Mouse (Mus musculus): ENCODE data around the gene St6galnac3.
A peak's percentile ranks its signal among the peaks of the same experiment; 100 is the strongest.

Gene St6galnac3

DNA sequence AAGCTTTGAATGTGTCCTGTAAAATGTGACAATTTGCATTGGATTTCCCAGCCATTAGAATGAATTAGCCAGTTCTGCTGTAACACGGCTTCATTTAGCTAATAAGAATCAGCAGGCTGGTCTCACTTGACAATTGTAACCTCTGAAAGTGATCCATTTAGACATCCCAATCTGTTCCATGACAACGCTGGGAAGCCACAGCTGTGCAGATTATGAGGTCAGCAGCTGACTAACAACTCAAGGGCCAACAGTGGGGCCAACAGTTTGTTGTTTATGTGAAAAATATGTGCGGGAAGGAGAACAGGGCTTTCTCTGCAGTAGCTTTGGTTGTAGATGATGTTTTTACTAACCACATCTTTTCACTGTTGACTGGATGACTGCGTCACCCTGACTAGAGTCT is 308.6 kb downstream of the St6galnac3 start:
- no peak for DNase-seq (ENCODE audit: low read depth, low spot score)

DNA sequence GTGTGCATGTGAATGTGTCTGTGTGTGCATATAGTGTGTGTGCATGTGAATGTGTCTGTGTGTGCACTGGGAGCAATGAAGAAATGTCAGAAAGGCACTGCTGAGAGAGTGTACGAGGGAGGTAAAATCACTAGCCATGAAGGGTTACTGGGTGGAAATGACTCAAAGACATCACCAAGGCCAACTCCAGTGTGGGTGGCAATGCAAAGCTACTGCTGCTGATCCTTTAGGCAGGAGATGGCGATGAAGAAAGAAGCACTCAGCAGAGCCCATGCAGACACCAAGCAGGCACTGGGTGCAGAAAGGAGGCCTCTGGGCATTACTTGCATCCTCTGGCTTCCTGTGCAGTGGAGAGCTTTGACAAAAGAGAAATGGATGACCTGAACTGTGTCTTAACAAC is 310.8 kb downstream of the St6galnac3 start:
- no peak for DNase-seq (ENCODE audit: low read depth, low spot score)

DNA sequence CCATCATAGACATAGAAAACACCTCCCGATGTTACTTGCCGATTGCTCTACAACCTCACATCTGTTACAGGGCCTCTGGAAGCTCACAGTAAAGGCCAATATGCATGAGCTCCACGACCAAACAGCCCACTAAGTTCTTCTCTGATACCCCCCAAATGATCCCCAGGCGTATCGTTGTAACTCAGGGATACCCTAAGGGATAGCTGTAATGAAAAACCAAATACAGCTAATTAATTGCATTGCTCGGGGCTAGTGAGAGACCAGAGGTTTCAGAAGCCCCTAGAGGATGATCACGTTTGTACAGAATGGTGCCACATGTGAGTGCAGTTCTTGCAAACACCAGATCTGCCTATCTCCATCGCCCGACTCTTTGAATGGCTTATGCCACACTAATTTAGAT is 315.7 kb downstream of the St6galnac3 start:
- no peak for DNase-seq (ENCODE audit: low read depth, low spot score)

DNA sequence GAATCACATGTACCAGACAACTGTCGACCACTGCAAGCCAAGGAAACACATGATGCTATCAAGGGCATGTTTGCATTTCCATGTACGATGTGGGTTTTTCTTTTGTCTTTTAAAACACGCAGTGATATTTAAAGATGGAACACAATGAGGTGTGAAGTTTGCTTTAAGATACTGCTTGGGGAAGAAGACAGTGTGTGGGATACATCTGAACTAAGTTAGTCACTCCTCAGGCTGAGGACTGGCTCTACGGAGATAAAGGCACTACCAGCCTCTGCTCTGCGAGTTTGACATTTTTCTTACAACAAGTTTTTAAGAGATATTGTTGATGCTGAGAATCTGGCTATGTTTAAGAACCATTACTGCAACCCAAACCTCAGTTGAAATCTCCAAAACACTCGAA is 316.6 kb downstream of the St6galnac3 start:
- DNase-seq (ENCODE audit: low read depth, low spot score): no peak

DNA sequence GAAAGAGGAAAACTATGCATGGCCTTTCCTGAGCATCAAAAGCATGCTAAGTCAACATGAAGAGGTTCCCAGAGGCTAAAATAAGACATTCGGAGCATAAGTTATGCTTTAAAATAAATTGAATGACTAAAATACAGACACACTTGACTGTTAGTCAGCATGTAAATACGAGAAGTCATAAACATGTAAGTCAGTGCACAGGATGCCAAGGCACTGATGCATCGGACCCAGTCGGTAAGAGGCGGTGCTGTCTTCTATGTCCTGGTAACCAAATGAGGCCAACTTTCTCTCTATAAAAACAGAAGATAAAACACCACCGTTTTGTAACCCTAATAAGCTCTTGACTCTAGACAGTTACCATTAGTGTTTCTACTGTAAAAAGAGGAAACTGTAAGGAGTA is 317.3 kb downstream of the St6galnac3 start:
- no peak for DNase-seq (ENCODE audit: low read depth, low spot score)

DNA sequence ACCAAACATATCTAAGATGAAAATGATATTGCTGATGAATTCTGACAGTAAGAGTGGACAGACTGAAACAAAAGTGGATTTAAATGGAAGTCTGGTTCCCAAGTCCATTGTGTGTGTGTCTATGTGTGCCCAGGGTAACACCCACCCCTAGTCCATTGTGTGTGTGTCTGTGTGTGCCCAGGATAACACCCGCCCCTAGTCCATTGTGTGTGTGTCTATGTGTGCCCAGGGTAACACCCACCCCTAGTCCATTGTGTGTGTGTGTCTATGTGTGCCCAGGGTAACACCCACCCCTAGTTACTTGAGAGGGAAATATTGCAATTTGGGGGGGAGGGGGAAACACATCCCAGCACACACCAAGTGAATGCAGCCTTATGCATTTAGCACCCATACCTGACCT is 318.1 kb downstream of the St6galnac3 start:
- DNase-seq (ENCODE audit: low read depth, low spot score): no peak

DNA sequence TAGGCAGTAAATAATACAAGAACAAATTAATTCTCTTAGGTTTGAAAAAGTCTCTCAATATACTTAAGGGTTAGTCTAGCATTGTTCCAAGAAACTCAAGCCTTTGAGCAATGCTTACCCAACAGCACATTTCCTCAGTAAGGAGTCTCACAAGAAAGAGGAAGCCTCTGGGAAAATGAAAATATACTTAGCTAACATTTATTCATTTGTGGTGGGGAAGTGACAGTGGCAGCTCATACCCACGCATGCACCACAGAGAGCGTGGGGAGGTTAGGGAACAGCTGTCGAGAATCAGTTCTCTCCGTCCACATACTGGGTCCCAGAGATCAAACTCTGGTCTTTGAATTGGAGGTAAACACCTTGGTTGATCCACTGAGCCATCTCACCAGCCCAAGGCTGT is 318.8 kb downstream of the St6galnac3 start:
- no peak for DNase-seq (ENCODE audit: low read depth, low spot score)

DNA sequence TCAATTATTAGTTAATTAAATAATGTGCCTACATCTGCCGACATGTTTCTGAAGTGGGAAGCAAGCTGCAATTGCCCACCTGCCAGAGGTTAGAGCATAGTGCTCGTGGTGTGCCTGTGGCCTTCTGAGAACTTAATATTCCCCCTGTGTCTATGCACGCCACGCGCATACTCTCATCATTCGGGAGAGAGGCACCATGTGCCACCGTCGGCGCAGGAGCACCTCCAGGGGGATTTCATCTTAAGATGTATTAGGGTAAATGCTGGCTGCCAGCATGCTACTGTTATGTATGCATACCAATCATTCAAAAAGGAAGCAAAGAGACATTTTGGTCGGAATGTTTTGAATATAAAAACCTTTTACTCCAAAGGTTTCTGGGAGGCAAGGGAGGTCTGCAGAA is 319.3 kb downstream of the St6galnac3 start:
- no peak for DNase-seq (ENCODE audit: low read depth, low spot score)

DNA sequence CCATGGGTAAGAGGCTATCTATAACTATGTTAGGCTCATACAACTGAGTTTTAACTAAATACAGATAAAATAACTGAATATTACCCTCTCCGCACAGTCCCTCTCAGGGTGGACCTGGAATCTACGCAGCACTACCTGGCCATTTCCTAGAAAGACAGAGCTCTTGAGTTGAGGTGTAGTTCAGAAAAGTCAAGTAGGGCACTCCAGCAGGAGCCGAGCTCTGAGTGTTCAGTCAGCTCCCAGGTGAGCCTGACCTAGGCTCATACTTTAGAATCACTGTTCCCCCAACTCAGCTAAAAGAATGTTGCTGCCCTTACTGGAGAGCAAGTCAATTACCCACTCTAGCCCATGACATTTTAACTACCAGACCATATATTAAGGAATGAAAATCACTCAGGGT is 324.7 kb downstream of the St6galnac3 start:
- no peak for DNase-seq (ENCODE audit: low read depth, low spot score)

DNA sequence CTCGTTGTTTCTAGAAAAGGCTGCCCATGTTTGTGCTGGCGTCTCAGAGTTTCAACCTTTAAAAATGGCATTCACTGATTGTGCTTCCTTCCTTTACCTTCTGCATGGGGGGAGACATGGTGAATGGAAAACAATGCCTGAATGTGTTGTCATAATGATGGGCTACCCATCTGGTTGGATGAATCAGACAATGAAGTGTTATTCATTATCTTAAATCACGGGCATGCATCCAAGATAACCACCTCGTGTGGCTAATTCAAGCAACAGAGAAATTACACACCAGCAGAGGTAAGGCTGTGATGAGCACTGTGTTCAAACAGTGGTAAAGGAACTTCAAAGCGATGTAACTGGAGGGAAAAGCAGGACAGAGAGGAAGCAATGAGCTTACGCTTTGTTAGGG is 325.4 kb downstream of the St6galnac3 start:
- no peak for DNase-seq (ENCODE audit: low read depth, low spot score)

DNA sequence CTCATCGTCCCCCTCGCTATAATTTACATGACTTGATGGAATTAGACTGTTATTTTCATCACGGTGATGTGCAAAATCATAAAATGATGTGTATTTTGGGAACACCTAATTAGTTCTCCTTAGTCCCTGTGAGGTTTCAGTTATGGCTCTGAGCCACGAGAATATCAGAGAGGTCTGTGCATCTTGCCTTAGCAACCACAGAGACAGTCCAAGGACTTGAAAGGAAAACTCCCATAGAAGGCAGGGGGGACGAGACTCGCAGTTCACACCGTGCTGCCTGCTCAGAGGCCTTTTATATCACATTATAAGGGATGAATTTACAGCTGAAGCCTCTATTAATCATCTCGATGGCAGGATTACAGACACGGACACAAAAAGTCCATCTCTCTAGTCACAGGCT is 327.2 kb downstream of the St6galnac3 start:
- no peak for DNase-seq (ENCODE audit: low read depth, low spot score)

DNA sequence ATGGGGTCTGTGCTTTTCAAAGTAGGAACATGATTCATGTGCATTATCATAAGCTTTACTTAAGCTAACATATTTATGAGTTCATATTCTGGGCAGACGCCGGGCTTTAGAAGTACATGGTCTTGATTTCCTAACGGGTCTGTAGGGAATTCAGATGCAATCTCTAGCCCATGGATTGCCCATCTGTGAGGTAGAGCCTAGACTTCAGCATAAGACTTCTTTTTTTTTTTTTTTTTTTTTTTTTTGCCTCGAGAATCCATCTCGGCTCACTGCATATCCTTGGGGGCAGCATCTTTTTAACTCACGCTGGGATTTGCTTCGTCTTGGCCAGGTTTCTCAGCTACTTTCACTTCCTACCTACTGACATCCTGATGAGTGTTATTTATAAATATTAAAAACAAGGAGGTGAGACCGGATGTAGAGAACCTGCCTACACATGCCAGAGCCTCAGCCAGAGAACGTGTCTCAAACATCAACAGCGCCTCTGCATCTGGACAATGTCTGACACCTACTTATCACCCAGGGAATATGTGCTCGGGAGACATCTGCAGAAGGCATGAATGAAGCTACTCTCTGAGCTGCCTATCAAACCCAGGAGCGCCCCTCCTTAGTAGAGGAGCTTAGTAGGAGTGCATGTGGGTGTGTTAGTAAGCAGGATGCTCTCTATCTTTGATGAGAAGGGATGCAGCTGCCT is 328.5 kb downstream of the St6galnac3 start:
- DNase-seq (ENCODE audit: low read depth, low spot score): peak; percentile 7

DNA sequence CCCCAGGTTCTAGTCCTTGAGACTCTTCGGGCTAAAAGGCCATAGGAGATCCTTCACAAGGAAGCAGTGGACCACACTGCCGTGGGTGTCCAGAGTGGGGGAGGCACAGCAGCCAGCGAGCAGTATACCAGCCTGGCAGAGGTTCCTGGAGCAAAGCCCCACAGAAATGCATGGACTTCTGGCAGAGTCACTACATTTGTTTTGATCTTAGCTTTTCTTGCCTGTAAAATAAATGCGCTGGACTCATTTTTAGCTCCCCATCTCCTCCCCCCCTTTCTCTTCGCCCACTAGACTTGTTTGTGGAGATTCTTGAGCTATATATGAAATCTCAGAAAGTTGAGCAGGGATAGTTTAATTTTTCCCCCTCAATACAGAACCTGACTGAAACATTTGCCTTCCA is 329.6 kb downstream of the St6galnac3 start:
- DNase-seq (ENCODE audit: low read depth, low spot score): no peak

DNA sequence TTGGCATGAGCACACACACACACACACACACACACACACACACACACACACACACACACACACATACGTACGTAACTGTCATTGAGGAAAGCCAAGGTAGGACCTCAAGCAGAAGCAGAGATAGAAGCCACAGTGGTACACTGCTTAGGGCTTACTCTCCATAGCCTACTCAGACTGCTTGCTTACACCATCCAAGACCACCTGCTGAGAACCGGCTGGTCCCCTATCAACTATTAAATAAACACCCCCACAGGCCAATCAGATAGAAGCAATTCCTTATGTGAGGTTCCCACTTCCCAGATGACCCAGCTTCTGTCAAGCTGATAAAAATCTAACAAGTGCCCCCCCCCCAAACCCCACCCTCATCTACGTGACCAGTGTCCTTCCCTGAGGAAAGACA is 330.2 kb downstream of the St6galnac3 start:
- DNase-seq (ENCODE audit: low read depth, low spot score): no peak

DNA sequence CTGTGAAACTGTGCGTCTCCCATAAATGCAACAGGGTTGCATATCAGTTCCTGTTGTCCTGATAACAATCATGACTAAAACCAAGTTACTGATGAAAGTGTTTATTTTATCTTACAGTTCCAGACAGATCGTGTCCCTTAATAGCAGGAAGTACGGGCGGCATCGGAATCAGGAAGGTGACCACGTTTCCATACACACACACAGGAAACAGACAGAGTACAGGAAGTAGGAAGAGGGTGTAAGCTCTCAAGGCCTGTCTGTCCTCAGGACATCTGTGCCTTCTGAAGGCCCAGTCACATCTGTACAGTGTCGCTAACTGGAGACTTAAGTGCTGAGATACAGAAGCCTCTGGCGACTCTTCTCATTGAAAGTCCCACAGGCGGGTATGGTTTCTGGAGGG is 330.8 kb downstream of the St6galnac3 start:
- DNase-seq (ENCODE audit: low read depth, low spot score): no peak

DNA sequence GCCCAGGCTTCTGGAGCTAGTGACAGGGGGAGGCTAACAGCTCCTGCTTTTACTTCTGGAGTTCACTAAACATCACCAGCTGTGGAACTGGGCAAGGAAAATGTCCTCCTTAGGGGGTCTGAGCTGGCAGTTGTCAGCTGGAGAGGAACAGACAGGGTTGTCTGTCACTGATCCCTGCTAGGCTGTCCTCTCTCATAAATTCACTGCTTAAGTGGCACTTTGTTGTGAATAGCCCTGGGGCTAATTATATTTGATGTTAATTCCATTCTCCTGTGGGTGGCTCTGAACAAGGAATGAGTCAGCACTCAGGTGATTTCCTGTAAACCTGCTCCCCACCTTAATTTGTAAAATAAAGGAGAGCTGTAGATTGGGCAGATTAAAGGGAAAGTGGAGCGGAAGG is 333.5 kb downstream of the St6galnac3 start:
- DNase-seq (ENCODE audit: low read depth, low spot score): peak; percentile 80

DNA sequence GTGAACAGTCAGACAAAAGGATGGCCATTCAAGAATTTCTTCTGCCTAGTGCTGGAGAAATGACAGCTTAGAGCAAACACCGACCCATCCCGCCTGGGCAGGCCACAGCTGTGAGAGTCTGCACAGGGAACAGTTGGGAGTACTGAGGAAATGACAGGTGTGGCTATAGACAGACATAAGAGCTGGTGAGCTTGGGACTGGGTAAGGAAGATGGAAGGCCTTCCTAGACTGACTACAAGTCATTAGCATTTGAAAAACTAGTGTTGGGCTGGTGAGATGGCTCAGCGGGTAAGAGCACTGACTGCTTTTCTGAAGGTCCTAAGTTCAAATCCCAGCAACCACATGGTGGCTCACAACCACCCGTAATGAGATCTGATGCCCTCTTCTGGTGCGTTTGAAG is 340.3 kb downstream of the St6galnac3 start:
- peak; percentile 81 for DNase-seq (ENCODE audit: low read depth, low spot score)

DNA sequence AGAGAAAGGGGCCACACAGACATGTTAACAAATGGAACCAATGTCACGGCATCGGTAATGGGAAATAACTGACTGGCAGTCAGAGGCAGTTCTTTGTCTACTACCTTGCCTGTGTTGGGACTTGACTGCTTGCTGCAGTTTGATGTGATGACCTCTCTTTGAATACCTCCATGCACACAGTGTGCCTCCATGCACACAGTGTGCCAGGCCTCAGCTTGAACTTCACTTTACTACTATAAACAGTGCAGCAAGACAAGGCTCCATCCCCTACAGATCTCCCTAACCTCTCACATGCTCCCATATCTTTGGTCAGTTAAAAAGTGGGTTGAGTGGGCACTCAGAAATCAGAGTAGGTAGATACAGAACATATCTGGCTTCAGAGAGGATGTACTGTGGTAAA is 341.3 kb downstream of the St6galnac3 start:
- DNase-seq (ENCODE audit: low read depth, low spot score): no peak

DNA sequence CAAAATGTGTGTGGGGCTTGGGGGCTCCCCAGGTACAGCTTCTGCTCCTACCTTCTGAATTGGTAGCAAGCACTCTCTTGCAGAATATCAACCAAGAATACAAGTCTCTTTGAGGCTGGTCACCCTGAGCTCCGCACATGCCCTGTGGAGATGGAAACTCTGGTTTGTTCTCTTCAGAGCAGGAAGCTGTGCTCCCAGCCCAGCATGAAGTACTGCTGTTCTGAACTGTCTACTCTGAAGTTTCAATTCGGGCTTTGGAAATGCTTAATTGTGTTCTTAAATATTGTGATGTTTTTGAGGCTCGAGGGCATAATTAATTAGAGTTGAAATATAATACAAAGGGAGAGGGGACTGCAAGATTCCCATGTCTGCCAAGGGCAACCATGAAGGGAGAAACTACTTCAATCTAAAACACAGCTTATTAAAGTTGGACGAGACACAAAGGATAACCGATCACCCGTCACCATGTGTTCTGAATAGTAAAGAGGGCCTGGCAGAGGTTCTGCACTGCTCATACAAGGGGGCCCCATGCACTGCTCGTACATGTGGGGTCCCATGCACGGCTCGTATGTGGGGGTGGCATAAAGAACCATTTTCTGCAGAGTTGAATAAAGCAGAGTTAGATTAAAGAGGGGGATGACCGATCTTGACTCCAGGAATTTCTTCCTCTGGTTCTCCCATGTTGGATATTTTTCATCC is 359.8 kb downstream of the St6galnac3 start:
- DNase-seq (ENCODE audit: low read depth, low spot score): no peak

DNA sequence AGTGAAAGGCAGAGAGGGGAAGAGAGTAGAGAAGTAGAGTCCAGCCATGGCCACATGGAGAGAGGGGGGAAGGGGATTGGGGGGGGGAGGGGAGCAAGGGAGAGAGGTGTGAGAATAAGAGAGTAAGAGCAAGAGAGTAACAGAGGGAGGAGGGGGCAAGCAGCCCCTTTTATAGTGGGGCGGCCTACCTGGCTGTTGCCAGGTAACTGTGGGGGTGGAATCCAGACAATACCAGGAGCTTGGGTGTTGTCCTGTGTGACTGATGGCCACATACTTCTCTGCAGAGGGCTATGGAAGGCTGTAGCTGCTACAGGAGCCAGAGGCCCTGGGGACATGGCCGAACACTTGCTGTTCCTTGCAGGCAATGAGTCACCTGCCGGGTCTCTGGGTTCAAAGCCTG is 360.6 kb downstream of the St6galnac3 start:
- DNase-seq (ENCODE audit: low read depth, low spot score): peak; percentile 61

DNA sequence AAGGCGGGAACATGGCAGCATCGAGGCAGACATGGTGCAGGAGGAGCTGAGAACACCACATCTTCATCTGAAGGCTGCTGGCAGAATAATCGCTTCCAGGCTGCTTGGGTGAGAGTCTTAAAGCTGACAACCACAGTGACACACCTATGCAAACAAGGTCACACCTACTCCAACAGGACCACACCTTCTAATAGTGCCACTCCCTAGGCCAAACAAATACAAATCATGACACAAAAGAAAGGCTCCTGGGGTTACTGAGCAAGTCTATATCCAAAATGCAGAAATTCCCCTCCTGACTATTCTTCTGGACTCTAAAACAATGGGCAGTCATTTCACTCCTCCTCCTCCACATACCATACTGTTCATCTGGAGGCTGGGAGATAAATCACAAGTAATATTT is 365.0 kb downstream of the St6galnac3 start:
- peak; percentile 95 for DNase-seq (ENCODE audit: low read depth, low spot score)

DNA sequence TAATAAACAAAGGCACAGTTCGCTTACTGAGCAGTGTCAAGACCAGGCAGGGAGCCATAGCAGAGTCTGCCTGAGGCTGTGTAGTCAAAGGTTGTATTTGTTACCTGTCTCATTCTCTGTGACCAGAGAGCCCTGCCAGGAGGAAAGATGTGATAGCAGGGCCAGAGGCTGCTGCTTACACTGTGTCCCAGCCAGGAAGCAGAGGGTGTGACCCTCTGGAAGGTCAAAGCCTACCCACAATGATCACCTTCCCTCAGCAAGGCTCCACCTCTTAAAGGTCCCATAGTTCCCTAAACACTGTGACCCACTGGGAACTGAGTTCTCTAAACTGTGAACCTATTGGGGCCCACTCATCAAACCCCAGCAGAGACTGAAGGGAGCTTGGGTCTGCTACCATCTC is 368.9 kb downstream of the St6galnac3 start:
- DNase-seq (ENCODE audit: low read depth, low spot score): peak; percentile 69

DNA sequence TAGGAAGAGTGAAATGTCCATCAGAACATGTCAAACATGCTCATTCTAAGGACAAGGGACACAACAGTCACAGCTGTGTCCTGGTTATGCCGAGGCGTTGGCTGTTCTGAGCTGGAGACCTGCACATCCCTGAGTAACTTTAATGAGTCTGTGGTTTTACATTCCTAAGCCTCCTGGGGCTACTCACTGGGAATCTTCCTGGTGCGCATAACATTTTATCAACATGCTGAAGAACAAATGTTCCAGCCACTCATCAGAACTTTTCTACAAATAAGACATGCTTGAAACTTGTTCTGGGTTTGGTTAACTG is 370.0 kb downstream of the St6galnac3 start:
- DNase-seq (ENCODE audit: low read depth, low spot score): peak; percentile 41

Measured in R1 (cell line).